ENCODE assay signal across 19 mouse cellular contexts in genomic region chr11:60696165-60696564, GRCm38 (mm10). TPM values are rescaled to one million over a fixed set of nuclear protein-coding genes. Genes with fewer than 3 reads are reported as not detected.
A peak's percentile ranks its signal among the peaks of the same experiment; 100 is the strongest.
DNase-seq lines count a peak whose midpoint lies in the region; ATAC-seq and TF ChIP-seq lines count a peak whose summit lies in the region.
"Had no signal": no experiment of that assay in that cellular context is flagged by ENCODE, and none has a peak within 500 bp of the region (broad histone marks: within the 10 kb centered on the region; RNA-seq: fewer than 3 reads in every experiment).

No protein-coding gene starts in this region.

- H3K4me2 ChIP-seq in liver, embryonic 14.5 days (ENCODE audit: low read depth), result no peak overlapping the region
- H3K4me2 ChIP-seq in liver, embryonic 12.5 days, result no peak overlapping the region
- H3K4me2 ChIP-seq: forebrain, embryonic 15.5 days; hindbrain, embryonic 14.5 days; liver, embryonic 13.5 days; midbrain, embryonic 12.5 days; neural tube, embryonic 15.5 days had no signal

- H3K27ac ChIP-seq in liver, embryonic 14.5 days, result no peak overlapping the region
- no peak overlapping the region for H3K27ac ChIP-seq in liver, embryonic 12.5 days
- H3K27ac ChIP-seq: forebrain, embryonic 15.5 days; hindbrain, embryonic 14.5 days; left cerebral cortex, adult 2 months; liver, embryonic 13.5 days; midbrain, embryonic 12.5 days; neural tube, embryonic 15.5 days had no signal

- TF ChIP-seq EP300 in liver, embryonic 14.5 days (IDR thresholded peaks at IDR 0.05; ENCODE audit: low read depth), result no peak

- ATAC-seq in cerebellum, adult (ENCODE audit: insufficient number of reproducible peaks, low FRiP score, low TSS enrichment), result no peak
- ATAC-seq in liver, embryonic 14.5 days (ENCODE audit: insufficient read depth), result no peak
- no peak for ATAC-seq in liver, embryonic 12.5 days
- ATAC-seq: forebrain, embryonic 15.5 days; intestine, embryonic 16.5 days had no signal

- H3K36me3 ChIP-seq in liver, embryonic 14.5 days (replicated peaks; ENCODE audit: control insufficient read depth, insufficient read depth, low read depth), result no peaks in the 10 kb centered on the region
- H3K36me3 ChIP-seq in liver, embryonic 12.5 days, result no peaks in the 10 kb centered on the region
- H3K36me3 ChIP-seq: forebrain, embryonic 15.5 days; liver, embryonic 13.5 days; midbrain, embryonic 12.5 days; neural tube, embryonic 15.5 days had no signal

- H3K27me3 ChIP-seq in liver, embryonic 14.5 days (ENCODE audit: control insufficient read depth, insufficient read depth, low read length), result no peaks in the 10 kb centered on the region
- peaks cover 11% of the 10 kb centered on the region; the same call in 1 of the 2 replicates for H3K27me3 ChIP-seq in liver, embryonic 12.5 days (replicated peaks)
- H3K27me3 ChIP-seq: forebrain, embryonic 15.5 days; liver, embryonic 13.5 days; midbrain, embryonic 12.5 days; neural tube, embryonic 15.5 days had no signal

- no peaks in the 10 kb centered on the region for H3K9me3 ChIP-seq in liver, embryonic 14.5 days (ENCODE audit: control insufficient read depth, low read length)
- no peaks in the 10 kb centered on the region for H3K9me3 ChIP-seq in liver, embryonic 12.5 days (replicated peaks)
- H3K9me3 ChIP-seq: forebrain, embryonic 15.5 days; liver, embryonic 13.5 days; midbrain, embryonic 12.5 days; neural tube, embryonic 15.5 days had no signal

- H3K4me1 ChIP-seq in liver, embryonic 14.5 days (replicated peaks; ENCODE audit: control insufficient read depth in 2 of 2, insufficient read depth in 2 of 2, low read length in 1 of 2), result peaks cover 6 to 14% of the 10 kb centered on the region in 2 experiments
- H3K4me1 ChIP-seq in liver, embryonic 12.5 days, result peaks cover 25% of the 10 kb centered on the region

- no peak overlapping the region for H3K4me3 ChIP-seq in liver, embryonic 14.5 days (ENCODE audit: insufficient read depth in 1 of 2, low read depth in 2 of 2, low read length in 2 of 2)
- no peak overlapping the region for H3K4me3 ChIP-seq in liver, embryonic 12.5 days
- H3K4me3 ChIP-seq: forebrain, embryonic 15.5 days; left cerebral cortex, adult 2 months; liver, embryonic 13.5 days; midbrain, embryonic 12.5 days; neural tube, embryonic 15.5 days had no signal

- peak; percentile 5 to 7 for DNase-seq in cerebellum, postnatal 10 days
- DNase-seq in liver, embryonic 14.5 days (ENCODE audit: low read depth in 3 of 3, low spot score in 3 of 3), result no peak
- DNase-seq in A20 (ENCODE audit: low read depth, low spot score), result peak; percentile 44
- DNase-seq in naive thymus-derived CD4-positive, alpha-beta T cell, adult 2 months (ENCODE audit: low read depth), result peak; percentile 24
- no peak for DNase-seq in gastrocnemius, postnatal 10 days
- DNase-seq in urinary bladder, postnatal 36 days (ENCODE audit: low spot score in 2 of 2), result no peak
- DNase-seq: cerebellum, adult 9-11 months; embryo, embryonic 11 days; heart, postnatal 36 days; layer of hippocampus, adult 9-11 months; liver, embryonic 13.5 days had no signal

- H3K9ac ChIP-seq in liver, embryonic 14.5 days (replicated peaks), result no peak overlapping the region
- H3K9ac ChIP-seq in liver, embryonic 12.5 days, result no peak overlapping the region
- H3K9ac ChIP-seq: forebrain, embryonic 15.5 days; hindbrain, embryonic 14.5 days; liver, embryonic 13.5 days; midbrain, embryonic 12.5 days; neural tube, embryonic 15.5 days had no signal

- TF ChIP-seq CTCF in liver, embryonic 14.5 days (IDR thresholded peaks at IDR 0.05; ENCODE audit: low read depth), result peak; percentile 19; the same call in 1 of the 2 replicates

- WGBS in liver, embryonic 14.5 days (ENCODE audit: insufficient replicate concordance), result 50% methylated on average over 1 of the region's 1 CpGs
- WGBS in liver, embryonic 12.5 days (ENCODE audit: insufficient replicate concordance), result 47% methylated on average over 1 of the region's 1 CpGs

RNA-seq across cellular contexts. Expression of gene Llgl1, which starts 3.4 kb away (rescaled TPM):
- polyA plus RNA-seq in liver, embryonic 14.5 days (2012; rRNA removed), result 12.4 and 13.2 TPM in 2 replicates
- polyA plus RNA-seq in liver, embryonic 14.5 days (2014; fragmentation: Nextera tagmentation; extraction: Ambion mirVana), result 8.5 and 11.0 TPM in 2 replicates
- polyA plus RNA-seq in liver, embryonic 12.5 days (2016; fragmentation: Nextera tagmentation; extraction: Ambion mirVana), result 20.2 and 22.1 TPM in 2 replicates
- 10 to 100 TPM; 15.7 to 20.3 TPM for total RNA-seq in gastrocnemius, postnatal 10 days (2021)

RNA-seq across cellular contexts. Expression of gene Flii, which starts 30.9 kb away (rescaled TPM):
- polyA plus RNA-seq in liver, embryonic 14.5 days (2012; rRNA removed), result 19.4 and 35.3 TPM in 2 replicates
- 22.5 and 25.7 TPM in 2 replicates for polyA plus RNA-seq in liver, embryonic 14.5 days (2014; fragmentation: Nextera tagmentation; extraction: Ambion mirVana)
- 41.7 and 43.1 TPM in 2 replicates for polyA plus RNA-seq in liver, embryonic 12.5 days (2016; fragmentation: Nextera tagmentation; extraction: Ambion mirVana)
- 10 to 100 TPM; 88.9 to 89.0 TPM for total RNA-seq in gastrocnemius, postnatal 10 days (2021)

RNA-seq across cellular contexts. Expression of gene Mief2, which starts 32.0 kb away (rescaled TPM):
- polyA plus RNA-seq in liver, embryonic 14.5 days (2012; rRNA removed), result 1.8 and 2.0 TPM in 2 replicates
- 1.8 and 2.5 TPM in 2 replicates for polyA plus RNA-seq in liver, embryonic 14.5 days (2014; fragmentation: Nextera tagmentation; extraction: Ambion mirVana)
- 4.4 and 4.5 TPM in 2 replicates for polyA plus RNA-seq in liver, embryonic 12.5 days (2016; fragmentation: Nextera tagmentation; extraction: Ambion mirVana)
- 10 to 100 TPM; 79.9 to 81.7 TPM for total RNA-seq in gastrocnemius, postnatal 10 days (2021)

Comparison
In these comparisons a context has a peak if more than half of its experiments do, and no peak if none do; other contexts are left out.
1. DNase-seq: peak in cerebellum, postnatal 10 days (2 of 2), A20 (single experiment) and naive thymus-derived CD4-positive, alpha-beta T cell, adult 2 months (single experiment); none in liver, embryonic 14.5 days (0 of 3), gastrocnemius, postnatal 10 days (single experiment) and urinary bladder, postnatal 36 days (0 of 2).